Mouse (Mus musculus): ENCODE measurements around the gene Impdh1. TPM values are rescaled to one million over a fixed set of nuclear protein-coding genes. Genes with fewer than 3 reads are reported as not detected.

Impdh1 gene
- polyA plus RNA-seq, 1 experiment = 52.9 TPM

DNA sequence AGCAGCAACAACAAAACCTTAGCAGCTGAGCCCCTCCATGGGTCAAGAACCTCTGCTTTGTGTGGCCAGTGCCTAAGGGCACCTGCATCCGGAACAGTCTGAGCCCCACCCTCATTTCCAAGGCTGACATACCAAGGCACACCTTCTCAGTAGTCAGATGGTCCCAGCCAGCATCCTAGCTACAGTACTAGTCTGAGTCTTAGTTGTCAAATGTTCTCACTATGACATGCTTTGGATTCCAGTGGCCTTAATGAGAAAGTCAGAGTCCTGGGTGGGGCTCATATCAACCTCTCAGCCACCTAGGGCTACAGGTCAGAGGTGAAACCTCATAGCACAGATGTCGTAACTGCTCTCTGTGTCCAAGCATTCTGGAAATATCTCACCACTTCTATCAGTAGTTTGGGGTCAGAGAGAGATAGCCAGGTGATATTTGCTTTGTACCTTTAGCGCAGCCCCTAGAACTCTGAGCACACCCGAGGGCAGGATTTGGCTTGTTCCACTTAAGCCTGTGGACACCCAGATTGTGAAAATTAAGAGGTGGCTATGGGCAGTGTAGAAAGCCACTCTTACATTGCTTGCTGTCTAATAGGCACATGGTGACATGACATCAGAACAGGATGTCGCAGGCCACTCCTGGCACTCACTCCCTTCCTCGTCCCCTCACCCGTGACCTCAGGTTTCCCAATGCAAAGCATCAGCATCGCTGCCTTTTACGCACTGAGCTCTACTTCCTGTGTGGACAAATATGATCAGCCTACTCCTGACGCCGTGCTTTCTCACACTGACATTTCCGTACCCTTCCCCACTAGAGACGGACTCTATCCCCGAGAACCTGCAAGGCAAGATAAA is 29.3 kb upstream of the Impdh1 start:
- no peak overlapping the region for H3K4me3 ChIP-seq (replicated peaks; ENCODE audit: insufficient read depth, low read depth, low read length)
- H3K27me3 ChIP-seq (ENCODE audit: control insufficient read depth, insufficient read depth, low read length) = no peaks in the 10 kb centered on the region
- no peak for DNase-seq
- H3K4me1 ChIP-seq (ENCODE audit: control insufficient read depth, insufficient read depth, low read length) = no peaks in the 10 kb centered on the region
- 84% methylated on average over 14 of the region's 14 CpGs for WGBS
- no peak overlapping the region for H3K27ac ChIP-seq (ENCODE audit: insufficient read depth, low read length)
- TF ChIP-seq CTCF (IDR thresholded peaks at IDR 0.05; ENCODE audit: borderline replicate concordance, insufficient read depth, low read depth, low read length) = no peak
- no peak for TF ChIP-seq POLR2A (IDR thresholded peaks at IDR 0.05; ENCODE audit: borderline replicate concordance, insufficient read depth, low read length)

DNA sequence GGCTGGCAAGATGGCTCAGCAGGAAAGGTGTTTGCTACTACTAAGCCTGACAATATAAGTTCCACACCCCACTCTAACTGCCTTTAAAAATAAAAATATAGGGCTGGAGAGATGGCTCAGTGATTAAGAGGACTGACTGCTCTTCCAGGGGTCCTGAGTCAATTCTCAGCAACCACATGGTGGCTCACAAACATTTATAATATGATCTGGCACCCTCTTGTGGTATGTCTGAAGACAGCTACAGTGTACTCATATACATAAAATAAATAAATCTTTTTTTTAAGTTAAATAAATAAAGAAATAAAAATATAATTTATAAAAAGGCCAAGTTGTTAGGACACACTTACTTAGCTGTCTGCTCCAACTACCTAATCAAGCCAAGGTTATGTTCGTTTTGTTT is 26.1 kb upstream of the Impdh1 start:
- Histone ChIP-seq H3K27ac (ENCODE audit: insufficient read depth, low read length) (no peak overlapping the region), H3K4me1 (ENCODE audit: control insufficient read depth, insufficient read depth, low read length) (no peaks in the 10 kb centered on the region), H3K4me3 (replicated peaks; ENCODE audit: insufficient read depth, low read depth, low read length) (no peak overlapping the region), H3K27me3 (ENCODE audit: control insufficient read depth, insufficient read depth, low read length) (no peaks in the 10 kb centered on the region)
- DNase-seq = no peak
- whole genome bisulfite sequencing = 68% methylated on average over 1 of the region's 1 CpGs
- TF ChIP-seq POLR2A (IDR thresholded peaks at IDR 0.05; ENCODE audit: borderline replicate concordance, insufficient read depth, low read length) = no peak
- TF ChIP-seq CTCF (IDR thresholded peaks at IDR 0.05; ENCODE audit: borderline replicate concordance, insufficient read depth, low read depth, low read length) = no peak

DNA sequence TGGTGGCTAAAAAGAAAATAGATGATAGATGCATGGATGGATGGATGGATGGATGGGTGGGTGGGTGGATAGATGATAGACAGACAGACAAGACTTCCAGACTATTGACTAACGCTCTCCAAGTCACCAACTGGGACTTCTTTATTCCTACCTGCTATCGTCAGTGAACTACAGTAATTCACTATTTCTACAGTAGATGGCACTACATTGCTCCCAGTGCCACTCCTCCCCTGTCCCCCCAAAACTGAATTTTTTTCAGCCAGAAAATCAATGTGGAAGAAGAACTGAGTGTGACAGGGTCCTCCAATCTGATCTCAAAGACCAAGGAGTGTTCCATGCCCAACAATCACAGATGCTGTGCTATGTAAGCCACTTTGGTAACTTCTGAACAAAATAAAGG is 25.5 kb upstream of the Impdh1 start:
- WGBS = 61% methylated on average over 2 of the region's 2 CpGs
- H3K4me1 ChIP-seq (ENCODE audit: control insufficient read depth, insufficient read depth, low read length) = no peaks in the 10 kb centered on the region

DNA sequence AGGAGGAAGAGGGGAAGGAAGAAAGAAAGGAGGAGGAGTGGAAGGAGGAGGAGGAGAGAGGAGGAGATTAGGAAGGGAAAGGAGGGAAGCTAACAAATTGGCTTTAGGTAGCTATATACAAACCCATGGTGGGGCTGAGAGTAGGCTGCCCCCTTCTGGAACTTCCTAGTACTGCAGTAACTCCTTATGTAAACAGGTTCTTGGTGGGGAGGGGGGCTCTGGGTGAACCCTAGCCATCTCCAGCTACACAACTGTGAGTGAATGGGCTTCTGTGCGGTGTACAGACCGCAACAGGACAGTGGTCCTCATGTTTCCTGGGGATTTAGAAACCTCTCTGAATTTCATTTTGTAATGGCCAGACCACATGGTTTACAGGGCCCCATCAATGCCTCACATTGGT is 24.6 kb upstream of the Impdh1 start:
- Histone ChIP-seq H3K4me1 (ENCODE audit: control insufficient read depth, insufficient read depth, low read length) (no peaks in the 10 kb centered on the region), H3K27ac (ENCODE audit: insufficient read depth, low read length) (no peak overlapping the region), H3K27me3 (ENCODE audit: control insufficient read depth, insufficient read depth, low read length) (no peaks in the 10 kb centered on the region), H3K4me3 (replicated peaks; ENCODE audit: insufficient read depth, low read depth, low read length) (no peak overlapping the region)
- 36% methylated on average over 2 of the region's 2 CpGs for WGBS
- peak; percentile 22 to 32 for DNase-seq
- peak; percentile 61; the same call in 1 of the 2 replicates for TF ChIP-seq CTCF (IDR thresholded peaks at IDR 0.05; ENCODE audit: borderline replicate concordance, insufficient read depth, low read depth, low read length)
- no peak for TF ChIP-seq POLR2A (IDR thresholded peaks at IDR 0.05; ENCODE audit: borderline replicate concordance, insufficient read depth, low read length)

More for the DNA sequence above, 25.5 kb upstream of the Impdh1 start:
- Histone ChIP-seq H3K27me3 (ENCODE audit: control insufficient read depth, insufficient read depth, low read length) (no peaks in the 10 kb centered on the region), H3K27ac (ENCODE audit: insufficient read depth, low read length) (no peak overlapping the region), H3K4me3 (replicated peaks; ENCODE audit: insufficient read depth, low read depth, low read length) (no peak overlapping the region)
- TF ChIP-seq POLR2A (IDR thresholded peaks at IDR 0.05; ENCODE audit: borderline replicate concordance, insufficient read depth, low read length) (no peak), CTCF (IDR thresholded peaks at IDR 0.05; ENCODE audit: borderline replicate concordance, insufficient read depth, low read depth, low read length) (no peak; the same call in 1 of the 2 replicates)
- DNase-seq = no peak

DNA sequence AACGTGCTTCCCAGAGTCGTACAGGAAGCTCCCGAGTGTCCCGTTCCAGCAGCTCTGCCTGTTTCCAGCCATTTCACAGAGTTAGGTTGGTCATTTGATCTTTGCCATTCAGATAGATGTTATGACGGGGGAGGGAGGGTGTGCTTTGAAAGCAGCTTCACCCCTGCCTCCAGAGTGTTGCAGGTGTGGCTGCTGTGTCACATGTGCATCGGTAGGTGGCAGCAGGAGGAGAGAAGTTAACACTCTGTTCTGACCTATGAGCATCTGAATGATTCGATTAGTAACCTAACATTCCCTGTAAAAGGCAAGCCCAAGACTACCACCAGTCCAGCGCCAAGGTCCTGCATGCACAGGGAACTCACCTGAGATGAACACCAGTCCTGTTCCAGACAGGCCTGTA is 18.1 kb upstream of the Impdh1 start:
- no peaks in the 10 kb centered on the region for H3K27me3 ChIP-seq (ENCODE audit: control insufficient read depth, insufficient read depth, low read length)
- TF ChIP-seq POLR2A (IDR thresholded peaks at IDR 0.05; ENCODE audit: borderline replicate concordance, insufficient read depth, low read length) (no peak), CTCF (IDR thresholded peaks at IDR 0.05; ENCODE audit: borderline replicate concordance, insufficient read depth, low read depth, low read length) (peak; percentile 65)
- no peak overlapping the region for H3K27ac ChIP-seq (ENCODE audit: insufficient read depth, low read length)
- H3K4me1 ChIP-seq (ENCODE audit: control insufficient read depth, insufficient read depth, low read length) = no peaks in the 10 kb centered on the region
- no peak overlapping the region for H3K4me3 ChIP-seq (replicated peaks; ENCODE audit: insufficient read depth, low read depth, low read length)
- no peak for DNase-seq
- 48% methylated on average over 8 of the region's 8 CpGs for WGBS

DNA sequence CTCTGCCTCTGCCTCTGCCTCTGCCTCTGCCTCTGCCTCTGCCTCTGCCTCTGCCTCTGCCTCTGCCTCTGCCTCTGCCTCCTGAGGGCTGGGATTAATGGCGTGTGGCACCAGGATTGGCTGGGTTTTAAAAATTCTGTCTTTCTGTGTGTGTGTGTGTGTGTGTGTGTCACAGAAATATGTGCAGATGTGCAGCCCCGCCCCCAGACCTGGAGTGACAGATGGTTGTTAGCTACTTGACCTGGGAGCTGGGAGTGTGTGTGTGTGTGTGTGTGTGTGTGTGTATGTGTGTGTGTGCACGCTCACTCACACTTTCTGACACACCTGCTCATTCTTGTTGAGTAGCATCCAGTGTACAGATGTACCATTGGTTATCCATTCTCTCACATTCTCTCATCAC is 17.5 kb upstream of the Impdh1 start:
- no peak for TF ChIP-seq POLR2A (IDR thresholded peaks at IDR 0.05; ENCODE audit: borderline replicate concordance, insufficient read depth, low read length)
- WGBS = 57% methylated on average over 3 of the region's 3 CpGs
- Histone ChIP-seq H3K4me1 (ENCODE audit: control insufficient read depth, insufficient read depth, low read length) (no peaks in the 10 kb centered on the region), H3K4me3 (replicated peaks; ENCODE audit: insufficient read depth, low read depth, low read length) (no peak overlapping the region), H3K27ac (ENCODE audit: insufficient read depth, low read length) (no peak overlapping the region), H3K27me3 (ENCODE audit: control insufficient read depth, insufficient read depth, low read length) (no peaks in the 10 kb centered on the region)
- DNase-seq = no peak

DNA sequence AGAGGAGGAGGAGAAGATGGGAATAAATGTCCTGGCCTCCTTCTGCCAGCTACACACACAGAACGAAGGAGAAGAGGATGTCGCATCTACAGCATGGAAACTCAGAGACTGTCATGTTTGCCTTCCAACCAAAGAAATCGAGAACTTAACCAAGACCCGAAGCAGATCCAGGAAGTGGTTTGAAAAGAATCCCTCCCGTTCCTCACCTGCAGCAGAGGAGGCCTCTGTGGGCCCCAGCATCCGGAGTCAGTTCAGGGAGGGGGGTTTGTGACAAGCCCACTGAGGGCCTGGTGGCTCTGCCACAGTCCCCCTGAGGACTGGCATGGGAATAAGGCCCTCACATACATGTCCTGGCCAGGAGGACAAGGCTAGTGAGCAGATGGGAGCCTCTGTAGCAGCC is 16.2 kb upstream of the Impdh1 start:
- H3K27me3 ChIP-seq (ENCODE audit: control insufficient read depth, insufficient read depth, low read length) = no peaks in the 10 kb centered on the region

DNA sequence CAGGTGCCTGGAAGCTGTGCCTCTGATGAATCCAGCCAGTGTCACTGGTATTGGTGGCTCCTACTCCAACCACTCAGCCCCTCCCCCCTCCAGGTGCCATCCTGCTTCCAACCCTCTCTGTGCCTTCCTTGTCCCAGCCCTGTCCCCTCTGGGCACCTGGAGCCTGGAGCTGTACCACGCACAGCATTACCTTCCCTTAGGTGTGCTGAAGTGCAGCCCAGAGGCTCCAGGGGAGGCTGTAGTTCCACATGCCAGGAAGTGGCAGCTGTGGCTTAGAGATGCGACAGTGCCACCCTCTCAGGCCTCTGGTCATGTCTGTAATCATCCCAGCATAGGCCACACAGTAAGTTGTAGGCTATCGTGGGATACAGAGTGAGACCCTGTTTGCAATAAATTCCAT is 15.6 kb upstream of the Impdh1 start:
- no peak for DNase-seq
- 67% methylated on average over 3 of the region's 3 CpGs for WGBS
- Histone ChIP-seq H3K27me3 (ENCODE audit: control insufficient read depth, insufficient read depth, low read length) (no peaks in the 10 kb centered on the region), H3K4me3 (replicated peaks; ENCODE audit: insufficient read depth, low read depth, low read length) (no peak overlapping the region), H3K4me1 (ENCODE audit: control insufficient read depth, insufficient read depth, low read length) (no peaks in the 10 kb centered on the region), H3K27ac (ENCODE audit: insufficient read depth, low read length) (no peak overlapping the region)
- TF ChIP-seq POLR2A (IDR thresholded peaks at IDR 0.05; ENCODE audit: borderline replicate concordance, insufficient read depth, low read length) (no peak), CTCF (IDR thresholded peaks at IDR 0.05; ENCODE audit: borderline replicate concordance, insufficient read depth, low read depth, low read length) (no peak)

More for the DNA sequence above, 16.2 kb upstream of the Impdh1 start:
- DNase-seq = no peak
- Histone ChIP-seq H3K4me1 (ENCODE audit: control insufficient read depth, insufficient read depth, low read length) (no peaks in the 10 kb centered on the region), H3K27ac (ENCODE audit: insufficient read depth, low read length) (no peak overlapping the region), H3K4me3 (replicated peaks; ENCODE audit: insufficient read depth, low read depth, low read length) (no peak overlapping the region)
- no peak for TF ChIP-seq POLR2A (IDR thresholded peaks at IDR 0.05; ENCODE audit: borderline replicate concordance, insufficient read depth, low read length)
- TF ChIP-seq CTCF (IDR thresholded peaks at IDR 0.05; ENCODE audit: borderline replicate concordance, insufficient read depth, low read depth, low read length) = no peak
- WGBS = 83% methylated on average over 6 of the region's 6 CpGs
